Mouse (Mus musculus): ENCODE measurements around the gene Cyth4.

Gene Cyth4

GRCm38 (mm10) chr15:78596914-78597313 lies at the start of gene Cyth4:
Gene Cyth4, plus strand, starts transcription at chr15:78597047.
- DNase-seq (ENCODE audit: low read depth, low spot score), result no peak

- DNase-seq (ENCODE audit: low read depth, low spot score), result no peak
These were observed 49.2 kb upstream of the Cyth4 start for GRCm38 (mm10) chr15:78547415-78548335.

- DNase-seq (ENCODE audit: low read depth, low spot score), result no peak
These were observed 48.5 kb upstream of the Cyth4 start for GRCm38 (mm10) chr15:78548336-78548665.

GRCm38 (mm10) chr15:78548711-78549110 lies 48.1 kb upstream of the Cyth4 start:
- DNase-seq (ENCODE audit: low read depth, low spot score), result no peak

GRCm38 (mm10) chr15:78549189-78549734 lies 47.6 kb upstream of the Cyth4 start:
- no peak for DNase-seq (ENCODE audit: low read depth, low spot score)

- DNase-seq (ENCODE audit: low read depth, low spot score), result no peak
These were observed 42.1 kb upstream of the Cyth4 start for GRCm38 (mm10) chr15:78554545-78555313.

- DNase-seq (ENCODE audit: low read depth, low spot score), result no peak
These were observed 38.9 kb upstream of the Cyth4 start for GRCm38 (mm10) chr15:78557693-78558535.

- no peak for DNase-seq (ENCODE audit: low read depth, low spot score)
These were observed 37.5 kb upstream of the Cyth4 start for GRCm38 (mm10) chr15:78559141-78559979.

GRCm38 (mm10) chr15:78563344-78563743 lies 33.5 kb upstream of the Cyth4 start:
- DNase-seq (ENCODE audit: low read depth, low spot score), result no peak

GRCm38 (mm10) chr15:78563937-78564336 lies 32.9 kb upstream of the Cyth4 start:
- no peak for DNase-seq (ENCODE audit: low read depth, low spot score)

GRCm38 (mm10) chr15:78564764-78565435 lies 31.9 kb upstream of the Cyth4 start:
- no peak for DNase-seq (ENCODE audit: low read depth, low spot score)

- no peak for DNase-seq (ENCODE audit: low read depth, low spot score)
These were observed 29.2 kb upstream of the Cyth4 start for GRCm38 (mm10) chr15:78567608-78568120.

- DNase-seq (ENCODE audit: low read depth, low spot score), result no peak
These were observed 26.7 kb upstream of the Cyth4 start for GRCm38 (mm10) chr15:78570170-78570569.

- DNase-seq (ENCODE audit: low read depth, low spot score), result no peak
These were observed 25.1 kb upstream of the Cyth4 start for GRCm38 (mm10) chr15:78571554-78572269.

GRCm38 (mm10) chr15:78572270-78572600 lies 24.6 kb upstream of the Cyth4 start:
- no peak for DNase-seq (ENCODE audit: low read depth, low spot score)

- DNase-seq (ENCODE audit: low read depth, low spot score), result no peak
These were observed 24.0 kb upstream of the Cyth4 start, which contains the start of gene Rac2 for GRCm38 (mm10) chr15:78572658-78573397. Gene Rac2, minus strand, starts transcription at chr15:78572783.

GRCm38 (mm10) chr15:78576284-78576810 lies 20.5 kb upstream of the Cyth4 start:
- no peak for DNase-seq (ENCODE audit: low read depth, low spot score)

GRCm38 (mm10) chr15:78583352-78583751 lies 13.5 kb upstream of the Cyth4 start:
- DNase-seq (ENCODE audit: low read depth, low spot score), result no peak
